Mouse (Mus musculus): Measurements from ENCODE around the gene Ppp2r5c. TPM values are rescaled to one million over a fixed set of nuclear protein-coding genes. Genes with fewer than 3 reads are reported as not detected.

Gene Ppp2r5c
- polyA plus RNA-seq, 1 experiment from 2014 or later: 156 TPM

DNA sequence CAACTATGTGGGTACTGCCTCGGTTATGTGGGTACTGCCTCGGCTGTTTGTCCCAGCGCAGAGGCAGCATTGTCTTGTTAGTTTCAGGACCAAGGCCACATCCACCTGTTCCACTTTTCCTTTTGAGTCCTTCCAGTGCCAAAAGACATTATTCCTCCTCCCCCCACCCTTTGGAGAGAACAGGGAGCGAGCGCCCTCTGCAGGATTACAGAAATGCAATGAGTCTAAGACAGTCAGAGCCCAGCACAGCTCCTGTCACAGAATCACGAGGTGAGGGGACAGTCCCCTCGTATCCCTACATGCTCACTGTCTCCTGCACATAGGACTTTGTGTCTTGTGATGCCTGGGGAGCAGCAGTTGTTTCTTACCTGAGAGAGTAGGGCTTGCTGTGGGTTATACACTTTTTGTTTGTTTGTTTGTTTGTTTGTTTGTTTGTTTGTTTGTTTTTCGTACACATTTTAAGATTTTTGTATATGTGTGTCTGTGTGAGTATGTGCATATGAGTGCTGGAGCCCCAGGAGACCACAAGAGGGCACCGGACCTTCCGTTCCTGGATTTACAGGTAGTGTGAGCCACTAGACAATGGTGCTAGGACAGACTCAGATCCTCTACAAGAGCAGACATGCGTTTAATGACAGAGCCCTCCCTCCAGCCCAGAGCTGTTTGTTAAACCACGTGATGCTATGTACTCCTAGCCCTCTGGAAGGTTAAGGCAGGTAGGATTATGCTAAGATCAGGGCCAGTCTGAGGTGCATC is 43.2 kb downstream of the Ppp2r5c start:
- Histone ChIP-seq H3K36me3 (ENCODE audit: control insufficient read depth, insufficient read depth, low read length) (no peaks in the 10 kb centered on the region), H3K4me3 (ENCODE audit: low read length) (no peak overlapping the region), H3K27me3 (ENCODE audit: control insufficient read depth, insufficient read depth, low read depth, low read length) (no peaks in the 10 kb centered on the region), H3K4me2 (ENCODE audit: low read depth, low read length) (no peak overlapping the region), H3K9ac (ENCODE audit: low read length) (no peak overlapping the region), H3K27ac (ENCODE audit: low read length) (no peak overlapping the region), H3K9me3 (ENCODE audit: control insufficient read depth, low read length) (no peaks in the 10 kb centered on the region), H3K4me1 (replicated peaks; ENCODE audit: control insufficient read depth, insufficient read depth, low read length) (peaks cover 15% of the 10 kb centered on the region)
- ATAC-seq (ENCODE audit: low read depth): no peak
- WGBS: 92% methylated on average over 12 of the region's 12 CpGs

DNA sequence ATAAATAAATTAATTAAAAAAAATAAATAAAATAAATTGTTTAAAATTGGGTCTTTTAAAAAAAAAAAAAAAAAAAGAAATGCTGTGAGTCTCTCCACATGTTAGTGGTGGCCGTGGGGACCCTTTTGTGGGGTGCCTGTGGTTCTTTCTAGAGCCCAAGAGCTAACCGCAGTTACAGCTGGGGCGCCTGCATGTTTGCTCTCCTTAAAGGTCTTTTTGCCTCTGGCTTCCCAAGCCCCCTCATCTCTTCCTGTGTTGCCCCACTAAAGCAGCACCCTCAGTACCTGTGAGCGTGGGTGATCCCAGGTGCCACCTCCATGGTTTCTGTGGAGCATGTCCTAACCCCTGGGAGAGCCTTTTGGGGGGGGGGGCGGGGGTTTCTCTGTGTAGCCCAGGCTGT is 45.5 kb downstream of the Ppp2r5c start:
- no peaks in the 10 kb centered on the region for H3K9me3 ChIP-seq (ENCODE audit: control insufficient read depth, low read length)
- H3K36me3 ChIP-seq (ENCODE audit: control insufficient read depth, insufficient read depth, low read length): no peaks in the 10 kb centered on the region
- H3K4me2 ChIP-seq (ENCODE audit: low read depth, low read length): no peak overlapping the region
- WGBS: 91% methylated on average over 5 of the region's 5 CpGs
- peaks cover 13% of the 10 kb centered on the region for H3K4me1 ChIP-seq (replicated peaks; ENCODE audit: control insufficient read depth, insufficient read depth, low read length)
- H3K27ac ChIP-seq (ENCODE audit: low read length): no peak overlapping the region
- no peak overlapping the region for H3K4me3 ChIP-seq (ENCODE audit: low read length)
- no peak for ATAC-seq (ENCODE audit: low read depth)
- no peaks in the 10 kb centered on the region for H3K27me3 ChIP-seq (ENCODE audit: control insufficient read depth, insufficient read depth, low read depth, low read length)
- H3K9ac ChIP-seq (ENCODE audit: low read length): no peak overlapping the region

DNA sequence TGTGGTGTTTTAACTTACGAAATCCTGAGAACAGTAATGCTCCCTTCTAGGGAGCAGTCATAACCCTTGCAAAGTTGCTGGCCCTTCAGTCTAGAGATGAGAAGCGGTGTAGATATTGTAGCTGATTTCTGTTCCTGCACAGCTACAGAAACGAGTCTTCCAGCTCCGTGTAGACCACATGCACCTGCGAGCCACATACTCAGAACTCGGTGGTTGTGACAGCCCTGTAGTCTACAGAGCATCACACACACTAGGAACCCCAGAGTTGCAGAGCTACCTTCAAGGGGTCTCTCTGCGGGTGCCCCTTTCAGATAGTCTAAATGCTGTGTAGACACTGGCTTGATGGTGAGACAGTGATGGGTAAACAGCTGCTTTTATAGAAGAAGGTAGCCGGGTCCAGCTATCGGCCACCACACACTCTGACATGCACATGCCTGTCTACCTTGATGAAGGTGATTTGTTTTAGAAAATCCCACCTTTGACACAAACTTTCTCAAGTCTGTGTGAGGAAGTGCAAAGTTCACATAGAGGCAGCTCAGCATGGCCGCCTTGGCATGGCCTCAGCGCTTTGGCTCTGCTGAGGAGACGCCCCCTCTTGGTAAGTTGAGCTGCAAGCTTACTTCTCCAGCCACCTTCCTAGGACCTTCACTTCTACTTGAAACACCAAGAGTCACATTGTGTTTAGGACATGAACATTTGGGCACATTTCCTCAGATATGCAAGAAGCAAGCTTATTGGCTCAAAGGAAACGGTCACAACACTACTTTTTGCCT is 46.9 kb downstream of the Ppp2r5c start:
- Histone ChIP-seq H3K9me3 (ENCODE audit: control insufficient read depth, low read length) (no peaks in the 10 kb centered on the region), H3K4me2 (ENCODE audit: low read depth, low read length) (no peak overlapping the region), H3K4me1 (replicated peaks; ENCODE audit: control insufficient read depth, insufficient read depth, low read length) (peaks cover 16% of the 10 kb centered on the region), H3K9ac (ENCODE audit: low read length) (no peak overlapping the region), H3K27ac (ENCODE audit: low read length) (no peak overlapping the region), H3K27me3 (ENCODE audit: control insufficient read depth, insufficient read depth, low read depth, low read length) (no peaks in the 10 kb centered on the region), H3K4me3 (ENCODE audit: low read length) (no peak overlapping the region), H3K36me3 (ENCODE audit: control insufficient read depth, insufficient read depth, low read length) (no peaks in the 10 kb centered on the region)
- no peak for ATAC-seq (ENCODE audit: low read depth)
- 87% methylated on average over 13 of the region's 13 CpGs for WGBS

DNA sequence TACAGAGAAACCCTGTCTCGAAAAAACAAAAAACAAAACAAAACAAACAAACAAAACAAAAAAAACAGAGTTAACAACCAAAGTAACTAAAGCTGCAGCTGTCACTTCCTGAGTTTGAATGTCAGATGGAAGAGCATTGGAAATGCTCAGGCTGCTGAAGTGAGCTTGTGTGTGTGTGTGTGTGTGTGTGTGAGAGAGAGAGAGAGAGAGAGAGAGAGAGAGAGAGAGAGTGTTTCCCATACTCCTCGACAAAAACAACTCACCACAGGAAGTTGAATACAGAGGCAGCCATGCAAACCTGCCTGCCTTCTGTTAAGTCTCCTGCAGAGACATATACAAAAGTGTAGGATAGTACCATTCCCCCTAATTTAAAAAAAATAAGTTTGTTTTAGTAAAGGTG is 47.9 kb downstream of the Ppp2r5c start:
- no peak overlapping the region for H3K4me2 ChIP-seq (ENCODE audit: low read depth, low read length)
- H3K36me3 ChIP-seq (ENCODE audit: control insufficient read depth, insufficient read depth, low read length): no peaks in the 10 kb centered on the region
- H3K27ac ChIP-seq (ENCODE audit: low read length): no peak overlapping the region
- H3K9me3 ChIP-seq (ENCODE audit: control insufficient read depth, low read length): no peaks in the 10 kb centered on the region
- no peaks in the 10 kb centered on the region for H3K27me3 ChIP-seq (ENCODE audit: control insufficient read depth, insufficient read depth, low read depth, low read length)
- H3K9ac ChIP-seq (ENCODE audit: low read length): no peak overlapping the region
- H3K4me1 ChIP-seq (replicated peaks; ENCODE audit: control insufficient read depth, insufficient read depth, low read length): peaks cover 21% of the 10 kb centered on the region
- ATAC-seq (ENCODE audit: low read depth): no peak
- H3K4me3 ChIP-seq (ENCODE audit: low read length): no peak overlapping the region
- 67% methylated on average over 2 of the region's 2 CpGs for WGBS

GRCm38 (mm10) chr12:110495260-110495659 is 48.3 kb downstream of the Ppp2r5c start:
- H3K9ac ChIP-seq (ENCODE audit: low read length): no peak overlapping the region
- no peak overlapping the region for H3K27ac ChIP-seq (ENCODE audit: low read length)
- WGBS: 93% methylated on average over 8 of the region's 8 CpGs
- no peaks in the 10 kb centered on the region for H3K9me3 ChIP-seq (ENCODE audit: control insufficient read depth, low read length)
- no peak overlapping the region for H3K4me3 ChIP-seq (ENCODE audit: low read length)
- H3K36me3 ChIP-seq (ENCODE audit: control insufficient read depth, insufficient read depth, low read length): no peaks in the 10 kb centered on the region
- no peaks in the 10 kb centered on the region for H3K27me3 ChIP-seq (ENCODE audit: control insufficient read depth, insufficient read depth, low read depth, low read length)
- peaks cover 21% of the 10 kb centered on the region for H3K4me1 ChIP-seq (replicated peaks; ENCODE audit: control insufficient read depth, insufficient read depth, low read length)
- no peak overlapping the region for H3K4me2 ChIP-seq (ENCODE audit: low read depth, low read length)
- no peak for ATAC-seq (ENCODE audit: low read depth)

GRCm38 (mm10) chr12:110496016-110496415 is 49.1 kb downstream of the Ppp2r5c start:
- H3K27me3 ChIP-seq (ENCODE audit: control insufficient read depth, insufficient read depth, low read depth, low read length): no peaks in the 10 kb centered on the region
- no peak overlapping the region for H3K27ac ChIP-seq (ENCODE audit: low read length)
- no peaks in the 10 kb centered on the region for H3K36me3 ChIP-seq (ENCODE audit: control insufficient read depth, insufficient read depth, low read length)
- H3K9me3 ChIP-seq (ENCODE audit: control insufficient read depth, low read length): no peaks in the 10 kb centered on the region
- H3K4me3 ChIP-seq (ENCODE audit: low read length): no peak overlapping the region
- H3K4me1 ChIP-seq (replicated peaks; ENCODE audit: control insufficient read depth, insufficient read depth, low read length): peaks cover 21% of the 10 kb centered on the region
- H3K9ac ChIP-seq (ENCODE audit: low read length): no peak overlapping the region
- no peak for ATAC-seq (ENCODE audit: low read depth)
- no peak overlapping the region for H3K4me2 ChIP-seq (ENCODE audit: low read depth, low read length)
- 82% methylated on average over 5 of the region's 5 CpGs for WGBS

DNA sequence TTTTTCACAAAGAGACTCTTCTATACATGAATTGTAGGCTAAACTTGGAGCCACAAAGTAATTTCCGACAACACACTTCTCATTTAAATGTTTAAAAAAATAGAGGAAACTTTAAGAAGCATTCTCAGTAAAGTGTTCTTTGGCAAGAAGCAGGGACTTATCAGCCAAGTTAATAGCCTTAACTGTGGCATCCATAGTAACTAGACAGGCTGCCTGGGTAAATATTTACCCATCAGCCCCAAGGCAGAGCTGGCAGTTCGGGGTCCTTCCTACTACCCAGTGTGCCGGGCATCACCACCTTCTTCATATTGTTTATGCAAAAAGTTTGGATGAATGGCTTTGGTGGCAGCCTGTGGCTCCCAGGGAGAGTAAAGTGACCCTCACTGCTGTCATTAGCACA is 50.1 kb downstream of the Ppp2r5c start:
- Histone ChIP-seq H3K9ac (ENCODE audit: low read length) (no peak overlapping the region), H3K9me3 (ENCODE audit: control insufficient read depth, low read length) (no peaks in the 10 kb centered on the region), H3K36me3 (ENCODE audit: control insufficient read depth, insufficient read depth, low read length) (no peaks in the 10 kb centered on the region), H3K4me1 (replicated peaks; ENCODE audit: control insufficient read depth, insufficient read depth, low read length) (peaks cover 21% of the 10 kb centered on the region), H3K4me3 (ENCODE audit: low read length) (no peak overlapping the region), H3K27ac (ENCODE audit: low read length) (no peak overlapping the region; the same call in 1 of the 2 replicates), H3K27me3 (ENCODE audit: control insufficient read depth, insufficient read depth, low read depth, low read length) (no peaks in the 10 kb centered on the region), H3K4me2 (ENCODE audit: low read depth, low read length) (no peak overlapping the region)
- 27% methylated on average over 3 of the region's 3 CpGs for WGBS
- ATAC-seq (ENCODE audit: low read depth): no peak

GRCm38 (mm10) chr12:110497485-110497884 is 50.6 kb downstream of the Ppp2r5c start:
- no peak overlapping the region for H3K9ac ChIP-seq (ENCODE audit: low read length)
- no peak overlapping the region for H3K4me3 ChIP-seq (ENCODE audit: low read length)
- WGBS: 54% methylated on average over 8 of the region's 8 CpGs
- ATAC-seq (ENCODE audit: low read depth): no peak
- no peak overlapping the region for H3K4me2 ChIP-seq (ENCODE audit: low read depth, low read length)
- peak overlapping the region; percentile 9 for H3K27ac ChIP-seq (ENCODE audit: low read length)
- no peaks in the 10 kb centered on the region for H3K27me3 ChIP-seq (ENCODE audit: control insufficient read depth, insufficient read depth, low read depth, low read length)
- H3K9me3 ChIP-seq (ENCODE audit: control insufficient read depth, low read length): no peaks in the 10 kb centered on the region
- H3K4me1 ChIP-seq (replicated peaks; ENCODE audit: control insufficient read depth, insufficient read depth, low read length): peaks cover 21% of the 10 kb centered on the region
- no peaks in the 10 kb centered on the region for H3K36me3 ChIP-seq (ENCODE audit: control insufficient read depth, insufficient read depth, low read length)
